In the genomic region with DNA sequence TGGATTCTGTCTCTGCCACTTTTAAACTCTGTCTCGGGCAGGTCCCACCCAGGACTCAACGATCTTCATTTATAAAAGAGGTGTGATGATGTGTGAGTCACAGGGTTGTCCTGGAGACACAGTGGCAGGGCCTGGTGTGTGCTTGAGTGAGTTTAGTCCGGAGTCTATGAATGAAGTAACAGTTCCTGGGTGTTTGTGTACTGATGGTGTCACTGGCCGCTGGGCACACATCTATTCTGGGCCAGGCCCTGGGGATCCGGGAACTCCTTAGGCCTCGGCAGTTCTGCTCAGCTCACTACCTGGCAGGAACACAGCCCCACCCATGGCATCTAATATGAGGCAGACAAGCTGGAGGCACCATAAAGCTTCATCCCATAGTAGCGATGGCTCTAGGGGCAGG, we compare ENCODE assay signal across 27 mouse cellular contexts. TPM values are rescaled to one million over a fixed set of nuclear protein-coding genes. Genes with fewer than 3 reads are reported as not detected.
DNase-seq lines count a peak whose midpoint lies in the region; ATAC-seq and TF ChIP-seq lines count a peak whose summit lies in the region.
"Had no signal": no experiment of that assay in that cellular context is flagged by ENCODE, and none has a peak within 500 bp of the region (broad histone marks: within the 10 kb centered on the region; RNA-seq: fewer than 3 reads in every experiment).

No protein-coding gene starts in this region.

- no peak overlapping the region for H3K4me2 ChIP-seq in embryonic facial prominence, embryonic 12.5 days (replicated peaks)
- no peak overlapping the region for H3K4me2 ChIP-seq in hindbrain, embryonic 14.5 days (replicated peaks)
- H3K4me2 ChIP-seq in hindbrain, postnatal 0 days (ENCODE audit: low read depth, low read length): no peak overlapping the region
- no peak overlapping the region for H3K4me2 ChIP-seq in lung, embryonic 16.5 days (ENCODE audit: low read depth, low read length)
- no peak overlapping the region for H3K4me2 ChIP-seq in stomach, embryonic 16.5 days (ENCODE audit: low read depth, low read length)
- H3K4me2 ChIP-seq: embryonic facial prominence, embryonic 15.5 days; heart, embryonic 13.5 days; hindbrain, embryonic 15.5 days; intestine, embryonic 15.5 days had no signal

- no peaks in the 10 kb centered on the region for H3K36me3 ChIP-seq in embryonic facial prominence, embryonic 12.5 days
- no peaks in the 10 kb centered on the region for H3K36me3 ChIP-seq in embryonic facial prominence, embryonic 10.5 days (replicated peaks)
- no peaks in the 10 kb centered on the region for H3K36me3 ChIP-seq in hindbrain, embryonic 14.5 days (replicated peaks; ENCODE audit: control insufficient read depth, insufficient read depth)
- no peaks in the 10 kb centered on the region for H3K36me3 ChIP-seq in hindbrain, postnatal 0 days (ENCODE audit: insufficient read depth, low read length)
- H3K36me3 ChIP-seq in lung, embryonic 16.5 days (ENCODE audit: control insufficient read depth, insufficient read depth, low read length): no peaks in the 10 kb centered on the region
- no peaks in the 10 kb centered on the region for H3K36me3 ChIP-seq in stomach, embryonic 16.5 days (ENCODE audit: control insufficient read depth, insufficient read depth, low read length)
- H3K36me3 ChIP-seq: embryonic facial prominence, embryonic 15.5 days; hindbrain, embryonic 15.5 days; intestine, embryonic 15.5 days had no signal

- no peaks in the 10 kb centered on the region for H3K27me3 ChIP-seq in embryonic facial prominence, embryonic 12.5 days
- no peaks in the 10 kb centered on the region for H3K27me3 ChIP-seq in embryonic facial prominence, embryonic 10.5 days (replicated peaks; ENCODE audit: low read depth, poor library complexity, severe bottlenecking)
- no peaks in the 10 kb centered on the region for H3K27me3 ChIP-seq in hindbrain, embryonic 14.5 days (ENCODE audit: control insufficient read depth, insufficient read depth, low read length)
- H3K27me3 ChIP-seq in hindbrain, postnatal 0 days (ENCODE audit: insufficient read depth, low read length): no peaks in the 10 kb centered on the region
- no peaks in the 10 kb centered on the region for H3K27me3 ChIP-seq in lung, embryonic 16.5 days (ENCODE audit: control insufficient read depth, insufficient read depth, low read depth, low read length)
- no peaks in the 10 kb centered on the region for H3K27me3 ChIP-seq in stomach, embryonic 16.5 days (ENCODE audit: control insufficient read depth, insufficient read depth, low read length)
- H3K27me3 ChIP-seq: CH12.LX; embryonic facial prominence, embryonic 15.5 days; heart, embryonic 13.5 days; hindbrain, embryonic 15.5 days; intestine, embryonic 15.5 days had no signal

- 88% methylated on average over 7 of the region's 7 CpGs for WGBS in embryonic facial prominence, embryonic 12.5 days
- 91% methylated on average over 7 of the region's 7 CpGs for WGBS in embryonic facial prominence, embryonic 10.5 days
- 87% methylated on average over 7 of the region's 7 CpGs for WGBS in hindbrain, embryonic 14.5 days
- WGBS in hindbrain, postnatal 0 days: 84% methylated on average over 7 of the region's 7 CpGs
- 58% methylated on average over 7 of the region's 7 CpGs for WGBS in lung, embryonic 16.5 days
- 65% methylated on average over 7 of the region's 7 CpGs for WGBS in lung, adult 2 months
- WGBS in stomach, embryonic 16.5 days: 68% methylated on average over 7 of the region's 7 CpGs

- H3K4me1 ChIP-seq in embryonic facial prominence, embryonic 12.5 days: no peaks in the 10 kb centered on the region
- peaks cover 3% of the 10 kb centered on the region; the same call in 1 of the 2 replicates for H3K4me1 ChIP-seq in embryonic facial prominence, embryonic 10.5 days
- H3K4me1 ChIP-seq in hindbrain, embryonic 14.5 days (replicated peaks; ENCODE audit: control insufficient read depth, insufficient read depth, low read length): no peaks in the 10 kb centered on the region
- H3K4me1 ChIP-seq in hindbrain, postnatal 0 days (ENCODE audit: insufficient read depth, low read length): no peaks in the 10 kb centered on the region
- H3K4me1 ChIP-seq in lung, embryonic 16.5 days (replicated peaks; ENCODE audit: control insufficient read depth, insufficient read depth, low read length): no peaks in the 10 kb centered on the region
- H3K4me1 ChIP-seq in lung, adult 2 months (ENCODE audit: control insufficient read depth, insufficient read depth, low read length): no peaks in the 10 kb centered on the region
- H3K4me1 ChIP-seq in stomach, embryonic 16.5 days (ENCODE audit: control insufficient read depth, insufficient read depth, low read length): peaks cover 4% of the 10 kb centered on the region
- H3K4me1 ChIP-seq: embryonic facial prominence, embryonic 15.5 days; hindbrain, embryonic 15.5 days had no signal

- TF ChIP-seq POLR2A in lung, adult 2 months (IDR thresholded peaks at IDR 0.05; ENCODE audit: borderline replicate concordance, extremely low read depth, low read depth, low read length): no peak

- 0 out of 2 replicates have a peak, but pooled peaks have one; percentile 12 for ATAC-seq in embryonic facial prominence, embryonic 12.5 days (ENCODE audit: insufficient number of reproducible peaks, insufficient read depth, low FRiP score, low TSS enrichment)
- 0 out of 2 replicates have a peak, but pooled peaks have one; percentile 4 for ATAC-seq in hindbrain, embryonic 14.5 days (ENCODE audit: low FRiP score)
- ATAC-seq in hindbrain, postnatal 0 days: no peak
- 0 out of 2 replicates have a peak, but pooled peaks have one; percentile 6 for ATAC-seq in lung, embryonic 16.5 days (ENCODE audit: low read depth)
- peak; percentile 38; the same call in 1 of the 2 replicates for ATAC-seq in stomach, embryonic 16.5 days (ENCODE audit: insufficient read depth, low FRiP score)
- ATAC-seq: forebrain, embryonic 14.5 days; forebrain, postnatal 0 days; intestine, embryonic 15.5 days had no signal

- no peak for TF ChIP-seq CTCF in hindbrain, postnatal 0 days (IDR thresholded peaks at IDR 0.05; ENCODE audit: low read depth)
- no peak for TF ChIP-seq CTCF in lung, adult 2 months (IDR thresholded peaks at IDR 0.05; ENCODE audit: insufficient read depth, low read length)

- DNase-seq in embryonic facial prominence, embryonic 10.5 days (ENCODE audit: low spot score): no peak
- no peak for DNase-seq in hindbrain, embryonic 14.5 days (ENCODE audit: low spot score)
- DNase-seq in hindbrain, postnatal 0 days (ENCODE audit: low spot score): no peak
- DNase-seq in lung, adult 2 months: no peak
- DNase-seq in cerebellum, postnatal 25 days: no peak
- DNase-seq: adrenal gland, adult 2 months; adrenal gland, postnatal 14 days; cerebellum, adult 11 months; cerebellum, adult 2 months; cerebellum, adult 9-11 months; cerebellum, postnatal 36 days; embryo, embryonic 11 days; forebrain, postnatal 0 days; gastrocnemius, postnatal 25 days; heart, adult 18-20 months; heart, postnatal 14 days; heart, postnatal 4 days had no signal

- H3K9ac ChIP-seq in embryonic facial prominence, embryonic 12.5 days: no peak overlapping the region
- no peak overlapping the region for H3K9ac ChIP-seq in hindbrain, embryonic 14.5 days
- no peak overlapping the region for H3K9ac ChIP-seq in hindbrain, postnatal 0 days (replicated peaks; ENCODE audit: low read length)
- no peak overlapping the region for H3K9ac ChIP-seq in lung, embryonic 16.5 days (ENCODE audit: low read length)
- no peak overlapping the region for H3K9ac ChIP-seq in stomach, embryonic 16.5 days (ENCODE audit: low read length)
- H3K9ac ChIP-seq: embryonic facial prominence, embryonic 15.5 days; forebrain, postnatal 0 days; heart, embryonic 13.5 days; hindbrain, embryonic 15.5 days; intestine, embryonic 15.5 days had no signal

- no peaks in the 10 kb centered on the region for H3K9me3 ChIP-seq in embryonic facial prominence, embryonic 12.5 days
- no peaks in the 10 kb centered on the region for H3K9me3 ChIP-seq in embryonic facial prominence, embryonic 10.5 days
- H3K9me3 ChIP-seq in hindbrain, embryonic 14.5 days (ENCODE audit: control insufficient read depth, low read length): no peaks in the 10 kb centered on the region
- H3K9me3 ChIP-seq in hindbrain, postnatal 0 days (ENCODE audit: low read length): no peaks in the 10 kb centered on the region
- no peaks in the 10 kb centered on the region for H3K9me3 ChIP-seq in lung, embryonic 16.5 days (ENCODE audit: control insufficient read depth, low read length)
- H3K9me3 ChIP-seq in stomach, embryonic 16.5 days (replicated peaks; ENCODE audit: control insufficient read depth, low read length): no peaks in the 10 kb centered on the region
- H3K9me3 ChIP-seq: embryonic facial prominence, embryonic 15.5 days; G1E; heart, embryonic 13.5 days; hindbrain, embryonic 15.5 days; intestine, embryonic 15.5 days had no signal

- H3K4me3 ChIP-seq in embryonic facial prominence, embryonic 12.5 days: no peak overlapping the region
- H3K4me3 ChIP-seq in embryonic facial prominence, embryonic 10.5 days: no peak overlapping the region
- no peak overlapping the region for H3K4me3 ChIP-seq in hindbrain, embryonic 14.5 days (replicated peaks; ENCODE audit: low read length)
- no peak overlapping the region for H3K4me3 ChIP-seq in hindbrain, postnatal 0 days (ENCODE audit: low read length)
- H3K4me3 ChIP-seq in lung, embryonic 16.5 days (ENCODE audit: low read length): no peak overlapping the region
- no peak overlapping the region for H3K4me3 ChIP-seq in lung, adult 2 months (replicated peaks; ENCODE audit: extremely low read depth, low read depth, low read length)
- no peak overlapping the region for H3K4me3 ChIP-seq in stomach, embryonic 16.5 days (replicated peaks; ENCODE audit: low read length)
- H3K4me3 ChIP-seq: embryonic facial prominence, embryonic 15.5 days; heart, embryonic 13.5 days; hindbrain, embryonic 15.5 days; intestine, embryonic 15.5 days had no signal

- H3K27ac ChIP-seq in embryonic facial prominence, embryonic 12.5 days: no peak overlapping the region
- no peak overlapping the region for H3K27ac ChIP-seq in embryonic facial prominence, embryonic 10.5 days (replicated peaks)
- no peak overlapping the region for H3K27ac ChIP-seq in hindbrain, embryonic 14.5 days
- no peak overlapping the region for H3K27ac ChIP-seq in hindbrain, postnatal 0 days
- no peak overlapping the region for H3K27ac ChIP-seq in lung, embryonic 16.5 days (ENCODE audit: low read length)
- 0 out of 2 replicates have a peak overlapping the region, but pooled peaks have one; percentile 30 for H3K27ac ChIP-seq in stomach, embryonic 16.5 days (ENCODE audit: low read length)
- H3K27ac ChIP-seq: embryonic facial prominence, embryonic 15.5 days; heart, embryonic 13.5 days; hindbrain, embryonic 15.5 days; intestine, embryonic 15.5 days had no signal

RNA-seq across cellular contexts. Expression of gene Ttc39a, which starts 15.2 kb away (rescaled TPM):
- polyA plus RNA-seq in embryonic facial prominence, embryonic 12.5 days (2016; fragmentation: Nextera tagmentation; extraction: Ambion mirVana): 3.6 and 4.2 TPM in 2 replicates
- polyA plus RNA-seq in embryonic facial prominence, embryonic 10.5 days (2016; fragmentation: Nextera tagmentation; extraction: Ambion mirVana): 4.7 and 5.3 TPM in 2 replicates
- 3.3 and 3.5 TPM in 2 replicates for polyA plus RNA-seq in hindbrain, embryonic 14.5 days (2014; fragmentation: Nextera tagmentation; extraction: Ambion mirVana)
- 4.0 and 6.8 TPM in 2 replicates for total RNA-seq in hindbrain, postnatal 0 days (2014; rRNA removed)
- polyA plus RNA-seq in hindbrain, postnatal 0 days (2015; fragmentation: Nextera tagmentation; extraction: Ambion mirVana): 5.3 and 6.4 TPM in 2 replicates
- polyA plus RNA-seq in lung, embryonic 16.5 days (2015; fragmentation: Nextera tagmentation; extraction: Ambion mirVana): 7.3 and 7.8 TPM in 2 replicates
- polyA plus RNA-seq in lung, adult 2 months (2012; rRNA removed): 14.8 and 16.4 TPM in 2 replicates
- 21.2 and 25.6 TPM in 2 replicates for polyA plus RNA-seq in stomach, embryonic 16.5 days (2015; fragmentation: Nextera tagmentation; extraction: Ambion mirVana)
